Mouse (Mus musculus) midbrain, embryonic 16.5 days (tissue): ENCODE measurements around the gene Shcbp1. TPM values are rescaled to one million over a fixed set of nuclear protein-coding genes. Genes with fewer than 3 reads are reported as not detected.
A peak's percentile ranks its signal among the peaks of the same experiment; 100 is the strongest.
"Not testable (repeated sequence)": the region's sequence is repeated elsewhere in the genome, so short reads cannot be mapped to it uniquely, and the experiment has no call there.

Source experiments
- ATAC-seq: fragments of 200-750 bp; cut with Nextera tagmentation; 2 replicates; pipeline ENCODE4 v1.8.0; 2017; ENCODE audit warnings: moderate TSS enrichment
- H3K27ac ChIP-seq: fragments of 300-500 bp; sonication (generic); 2 replicates; pipeline ENCODE4 v1.5.1; 2014; ENCODE audit warnings: mild to moderate bottlenecking, low read length, mixed read lengths
- H3K27me3 ChIP-seq: fragments of 300-500 bp; sonication (generic); 2 replicates; pipeline ENCODE4 v1.6.1; 2014; ENCODE audit warnings: low read depth, low read length, mixed read lengths; ENCODE audit not compliant: control insufficient read depth, insufficient read depth
- H3K36me3 ChIP-seq: fragments of 300-500 bp; sonication (generic); 2 replicates; pipeline ENCODE4 v1.6.1; 2014; ENCODE audit warnings: mild to moderate bottlenecking, low read length, moderate library complexity, mixed read lengths; ENCODE audit not compliant: control insufficient read depth, insufficient read depth
- H3K4me1 ChIP-seq: fragments of 300-500 bp; sonication (generic); 2 replicates; pipeline ENCODE4 v1.6.1; 2014; ENCODE audit warnings: mild to moderate bottlenecking, low read length, mixed read lengths; ENCODE audit not compliant: control insufficient read depth, insufficient read depth
- H3K4me2 ChIP-seq: fragments of 300-500 bp; sonication (generic); 2 replicates; pipeline ENCODE4 v1.6.1; 2014; ENCODE audit warnings: mild to moderate bottlenecking, low read length, mixed read lengths
- H3K4me3 ChIP-seq: fragments of 300-500 bp; sonication (generic); 2 replicates; pipeline ENCODE4 v1.5.1; 2014; ENCODE audit warnings: low read depth, mild to moderate bottlenecking, low read length, moderate library complexity, mixed read lengths
- H3K9ac ChIP-seq: fragments of 300-500 bp; sonication (generic); 2 replicates; pipeline ENCODE4 v1.6.1; 2014; ENCODE audit warnings: low read depth, low read length, mixed read lengths
- H3K9me3 ChIP-seq: fragments of 300-500 bp; sonication (generic); replicated peaks from 2 replicates; pipeline ENCODE4 v1.6.1; 2014; ENCODE audit warnings: mild to moderate bottlenecking, low read length, mixed read lengths; ENCODE audit not compliant: control insufficient read depth, poor library complexity, severe bottlenecking
- WGBS: fragments of 180-500 bp; shearing (Covaris S2); extraction: QIAGEN DNeasy Blood & Tissue Kit; methylation state at CpG from one replicate; pipeline ENCODE4 v1.1.7; 2014; 5-methylcytosine and 5-hydroxymethylcytosine counted together
- polyA plus RNA-seq: library from polyadenylated mRNA; unstranded; fragments of >200 nt; fragmentation: Nextera tagmentation; extraction: Ambion mirVana; gene quantifications from 2 replicates; pipeline ENCODE4 v1.2.1, GENCODE M21; 2015

Shcbp1 gene
- polyA plus RNA-seq: 5.5 and 7.4 TPM in 2 replicates

- no peaks in the 10 kb centered on the region for H3K9me3 ChIP-seq
- WGBS: 5% methylated on average over 29 of the region's 29 CpGs
- H3K4me2 ChIP-seq: peak within 1 kb of the TSS; percentile 93
- H3K4me1 ChIP-seq: peaks cover 6% of the 10 kb centered on the region
- peak; percentile 99 for ATAC-seq
- no peak within 1 kb of the TSS for H3K27ac ChIP-seq
- peak within 1 kb of the TSS; percentile 55 for H3K9ac ChIP-seq
- no peaks in the 10 kb centered on the region for H3K36me3 ChIP-seq
- H3K27me3 ChIP-seq: no peaks in the 10 kb centered on the region
- H3K4me3 ChIP-seq: peak within 1 kb of the TSS; percentile 63
These were observed at the start of gene Shcbp1 for GRCm38 (mm10) chr8:4779254-4780055. TSS of gene Shcbp1 (minus strand) at chr8:4779567.

GRCm38 (mm10) chr8:4808831-4809230 lies 29.5 kb upstream of the Shcbp1 start:
- Histone ChIP-seq H3K4me1 (no peaks in the 10 kb centered on the region), H3K9ac (no peak overlapping the region), H3K4me2 (no peak overlapping the region), H3K4me3 (no peak overlapping the region), H3K27ac (no peak overlapping the region), H3K27me3 (no peaks in the 10 kb centered on the region), H3K36me3 (no peaks in the 10 kb centered on the region), H3K9me3 (no peaks in the 10 kb centered on the region)
- WGBS: 87% methylated on average over 4 of the region's 4 CpGs
- no peak for ATAC-seq

- no peak overlapping the region for H3K4me2 ChIP-seq
- H3K4me3 ChIP-seq: no peak overlapping the region
- 0 out of 2 replicates have a peak, but pooled peaks cover 2% of the 10 kb centered on the region for H3K9me3 ChIP-seq
- no peak overlapping the region for H3K9ac ChIP-seq
- no peak for ATAC-seq
- H3K27me3 ChIP-seq: no peaks in the 10 kb centered on the region
- no peaks in the 10 kb centered on the region for H3K4me1 ChIP-seq
- 58% methylated on average over 17 of the region's 19 CpGs for WGBS
- no peaks in the 10 kb centered on the region for H3K36me3 ChIP-seq
- no peak overlapping the region for H3K27ac ChIP-seq
These were observed 21.3 kb upstream of the Shcbp1 start for GRCm38 (mm10) chr8:4800524-4801122.

- no peaks in the 10 kb centered on the region for H3K27me3 ChIP-seq
- H3K4me2 ChIP-seq: no peak overlapping the region
- no peak overlapping the region for H3K27ac ChIP-seq
- no peak overlapping the region for H3K4me3 ChIP-seq
- no peaks in the 10 kb centered on the region for H3K36me3 ChIP-seq
- H3K9me3 ChIP-seq: no peaks in the 10 kb centered on the region
- no peak overlapping the region for H3K9ac ChIP-seq
- ATAC-seq: no peak
- H3K4me1 ChIP-seq: peaks cover 6% of the 10 kb centered on the region
- 77% methylated on average over 6 of the region's 6 CpGs for WGBS
These were observed 1.1 kb downstream of the Shcbp1 start for GRCm38 (mm10) chr8:4778266-4778665.

- H3K4me2 ChIP-seq: no peak overlapping the region
- H3K9ac ChIP-seq: no peak overlapping the region
- H3K4me3 ChIP-seq: no peak overlapping the region
- H3K27me3 ChIP-seq: no peaks in the 10 kb centered on the region
- H3K4me1 ChIP-seq: no peaks in the 10 kb centered on the region
- no peaks in the 10 kb centered on the region for H3K36me3 ChIP-seq
- H3K27ac ChIP-seq: no peak overlapping the region
- no peaks in the 10 kb centered on the region for H3K9me3 ChIP-seq
- no peak for ATAC-seq
- WGBS: 90% methylated on average over 4 of the region's 4 CpGs
These were observed 14.6 kb downstream of the Shcbp1 start for GRCm38 (mm10) chr8:4764751-4765150.

- no peaks in the 10 kb centered on the region for H3K27me3 ChIP-seq
- H3K9ac ChIP-seq: no peak overlapping the region
- H3K36me3 ChIP-seq: no peaks in the 10 kb centered on the region
- no peak overlapping the region for H3K27ac ChIP-seq
- ATAC-seq: no peak
- no peaks in the 10 kb centered on the region for H3K4me1 ChIP-seq
- 91% methylated on average over 5 of the region's 5 CpGs for WGBS
- no peaks in the 10 kb centered on the region for H3K9me3 ChIP-seq
- H3K4me2 ChIP-seq: no peak overlapping the region
- no peak overlapping the region for H3K4me3 ChIP-seq
These were observed 26.3 kb downstream of the Shcbp1 start for GRCm38 (mm10) chr8:4753048-4753447.

GRCm38 (mm10) chr8:4730942-4731341 lies 48.4 kb downstream of the Shcbp1 start:
- Histone ChIP-seq H3K4me3 (no peak overlapping the region), H3K27ac (no peak overlapping the region), H3K4me1 (no peaks in the 10 kb centered on the region), H3K4me2 (no peak overlapping the region), H3K27me3 (no peaks in the 10 kb centered on the region), H3K9ac (no peak overlapping the region), H3K36me3 (no peaks in the 10 kb centered on the region), H3K9me3 (no peaks in the 10 kb centered on the region)
- no peak for ATAC-seq
- 80% methylated on average over 1 of the region's 1 CpGs for WGBS

- Histone ChIP-seq H3K4me2 (no peak overlapping the region), H3K36me3 (no peaks in the 10 kb centered on the region), H3K4me3 (no peak overlapping the region), H3K27ac (no peak overlapping the region), H3K9me3 (no peaks in the 10 kb centered on the region), H3K9ac (no peak overlapping the region), H3K4me1 (no peaks in the 10 kb centered on the region), H3K27me3 (no peaks in the 10 kb centered on the region)
- ATAC-seq: no peak
- 63% methylated on average over 2 of the region's 2 CpGs for WGBS
These were observed 63.8 kb downstream of the Shcbp1 start for GRCm38 (mm10) chr8:4715546-4715945.

GRCm38 (mm10) chr8:4708346-4708745 lies 71.0 kb downstream of the Shcbp1 start:
- not testable (repeated sequence) for H3K4me2 ChIP-seq, ATAC-seq, H3K4me1 ChIP-seq, H3K4me3 ChIP-seq, H3K36me3 ChIP-seq, H3K27ac ChIP-seq, H3K27me3 ChIP-seq, H3K9ac ChIP-seq, H3K9me3 ChIP-seq
- 58% methylated on average over 5 of the region's 5 CpGs for WGBS
